Comparison of ENCODE assay signal across 8 mouse cellular contexts in genomic region chr1:106241059-106241458, GRCm38 (mm10).
A peak's percentile ranks its signal among the peaks of the same experiment; 100 is the strongest.
DNase-seq lines count a peak whose midpoint lies in the region; ATAC-seq and TF ChIP-seq lines count a peak whose summit lies in the region.

No protein-coding gene starts in this region.

- TF ChIP-seq CTCF in gastrocnemius, adult 2 months (IDR thresholded peaks at IDR 0.05) = no peak

- H3K9me3 ChIP-seq in midbrain, embryonic 14.5 days (ENCODE audit: control insufficient read depth, low read length) = no peaks in the 10 kb centered on the region
- no peaks in the 10 kb centered on the region for H3K9me3 ChIP-seq in midbrain, embryonic 13.5 days

- intact Hi-C loops in gastrocnemius, adult 2 months (cut with DNase I) = no loop called here
- intact Hi-C loops in gastrocnemius, postnatal 14 days (cut with DNase I; ENCODE audit: low total_unique reads) = no loop called here

- ATAC-seq in midbrain, embryonic 14.5 days (ENCODE audit: low FRiP score, low TSS enrichment) = 0 out of 2 replicates have a peak, but pooled peaks have one; percentile 20
- no peak for ATAC-seq in midbrain, embryonic 13.5 days

- peak overlapping the region; percentile 77 for H3K27ac ChIP-seq in gastrocnemius, adult 2 months
- no peak overlapping the region for H3K27ac ChIP-seq in midbrain, embryonic 14.5 days (replicated peaks; ENCODE audit: low read depth, low read length)
- no peak overlapping the region for H3K27ac ChIP-seq in midbrain, embryonic 13.5 days

- no peak overlapping the region for H3K4me3 ChIP-seq in gastrocnemius, adult 2 months
- H3K4me3 ChIP-seq in midbrain, embryonic 14.5 days (replicated peaks; ENCODE audit: low read depth, low read length) = no peak overlapping the region
- no peak overlapping the region for H3K4me3 ChIP-seq in midbrain, embryonic 13.5 days (replicated peaks)

- H3K4me1 ChIP-seq in midbrain, embryonic 14.5 days (ENCODE audit: control insufficient read depth, insufficient read depth, low read length) = peaks cover 5% of the 10 kb centered on the region; the same call in 1 of the 2 replicates
- peaks cover 16% of the 10 kb centered on the region; the same call in 1 of the 2 replicates for H3K4me1 ChIP-seq in midbrain, embryonic 13.5 days (replicated peaks)

- H3K27me3 ChIP-seq in midbrain, embryonic 14.5 days (ENCODE audit: control insufficient read depth, insufficient read depth, low read length) = no peaks in the 10 kb centered on the region
- H3K27me3 ChIP-seq in midbrain, embryonic 13.5 days = no peaks in the 10 kb centered on the region

- H3K36me3 ChIP-seq in midbrain, embryonic 14.5 days (ENCODE audit: control insufficient read depth, insufficient read depth, low read length) = no peaks in the 10 kb centered on the region
- H3K36me3 ChIP-seq in midbrain, embryonic 13.5 days = no peaks in the 10 kb centered on the region

- H3K4me2 ChIP-seq in midbrain, embryonic 14.5 days (ENCODE audit: low read length) = no peak overlapping the region
- no peak overlapping the region for H3K4me2 ChIP-seq in midbrain, embryonic 13.5 days (replicated peaks)

- no peak overlapping the region for H3K9ac ChIP-seq in midbrain, embryonic 14.5 days (replicated peaks; ENCODE audit: low read length)
- no peak overlapping the region for H3K9ac ChIP-seq in midbrain, embryonic 13.5 days (replicated peaks)

- 72% methylated on average over 1 of the region's 1 CpGs for WGBS in midbrain, embryonic 14.5 days
- 81% methylated on average over 1 of the region's 1 CpGs for whole genome bisulfite sequencing in midbrain, embryonic 13.5 days

- DNase-seq in gastrocnemius, adult 2 months = no peak
- no peak for DNase-seq in gastrocnemius, postnatal 14 days
- DNase-seq in midbrain, embryonic 14.5 days = no peak
- peak; percentile 59 to 62 for DNase-seq in cerebellum, postnatal 10 days
- peak; percentile 40 to 41 for DNase-seq in layer of hippocampus, postnatal 36 days
- no peak for DNase-seq in urinary bladder, postnatal 25 days (ENCODE audit: low spot score)
- DNase-seq in kidney, adult 18-20 months = no peak

Comparison
In these comparisons a context has a peak if more than half of its experiments do, and no peak if none do; other contexts are left out.
1. DNase-seq: peak in cerebellum, postnatal 10 days (2 of 2) and layer of hippocampus, postnatal 36 days (2 of 2); none in gastrocnemius, adult 2 months (single experiment), gastrocnemius, postnatal 14 days (single experiment), midbrain, embryonic 14.5 days (single experiment), urinary bladder, postnatal 25 days (single experiment) and kidney, adult 18-20 months (single experiment).